Mouse (Mus musculus) erythroblast, embryonic 14.5 days (primary cell): ENCODE measurements around the gene Gm4305. TPM values are rescaled to one million over a fixed set of nuclear protein-coding genes. Genes with fewer than 3 reads are reported as not detected.
"Not testable (repeated sequence)": the region's sequence is repeated elsewhere in the genome, so short reads cannot be mapped to it uniquely, and the experiment has no call there.

ENCODE experiments used
- H3K27me3 ChIP-seq: 2 replicates; pipeline ENCODE4 v1.6.1; 2012; ENCODE audit warnings: inconsistent platforms; ENCODE audit not compliant: control insufficient read depth
- H3K36me3 ChIP-seq: 2 replicates; pipeline ENCODE4 v1.6.1; 2012; ENCODE audit warnings: mild to moderate bottlenecking, inconsistent platforms; ENCODE audit not compliant: control insufficient read depth
- H3K4me1 ChIP-seq: 2 replicates; pipeline ENCODE4 v1.6.1; 2012; ENCODE audit warnings: inconsistent platforms; ENCODE audit not compliant: control insufficient read depth
- H3K4me3 ChIP-seq: replicated peaks from 2 replicates; pipeline ENCODE3; 2012; ENCODE audit warnings: moderate library complexity, mild to moderate bottlenecking, inconsistent platforms
- H3K9me3 ChIP-seq: 2 replicates; pipeline ENCODE4 v1.6.1; 2012; ENCODE audit warnings: low read length, inconsistent platforms, mixed read lengths; ENCODE audit not compliant: control insufficient read depth
- polyA plus RNA-seq: library from polyadenylated mRNA; stranded (reverse); fragments of >175 nt; gene quantifications from 2 replicates; pipeline ENCODE4 v1.2.3, GENCODE M21; 2012

Gene Gm4305
- not detected in 2 replicates for polyA plus RNA-seq

- not testable (repeated sequence) for H3K4me1 ChIP-seq, H3K9me3 ChIP-seq, H3K36me3 ChIP-seq, H3K4me3 ChIP-seq, H3K27me3 ChIP-seq
These were observed at the start of gene Gm4305 for GRCm38 (mm10) chr10:100350793-100351192. Gm4305 (plus strand) TSS chr10:100351093.

GRCm38 (mm10) chr10:100335376-100335775 is 15.5 kb upstream of the Gm4305 start, which contains the start of gene Gm4301:
Gm4301 (plus strand) TSS chr10:100335676.
- H3K4me1 ChIP-seq, H3K27me3 ChIP-seq, H3K4me3 ChIP-seq, H3K36me3 ChIP-seq, H3K9me3 ChIP-seq: not testable (repeated sequence)

GRCm38 (mm10) chr10:100340536-100340935 is 10.4 kb upstream of the Gm4305 start, which contains the start of gene Gm4302:
Gm4302 (plus strand) TSS chr10:100340836.
- H3K4me3 ChIP-seq, H3K9me3 ChIP-seq, H3K4me1 ChIP-seq, H3K27me3 ChIP-seq, H3K36me3 ChIP-seq: not testable (repeated sequence)

GRCm38 (mm10) chr10:100345672-100346071 is 5.2 kb upstream of the Gm4305 start, which contains the start of gene Gm4303:
Gm4303 (plus strand) TSS chr10:100345972.
- not testable (repeated sequence) for H3K4me1 ChIP-seq, H3K36me3 ChIP-seq, H3K9me3 ChIP-seq, H3K4me3 ChIP-seq, H3K27me3 ChIP-seq

GRCm38 (mm10) chr10:100356841-100357240 is 5.9 kb downstream of the Gm4305 start:
- not testable (repeated sequence) for H3K36me3 ChIP-seq, H3K9me3 ChIP-seq, H3K4me3 ChIP-seq

GRCm38 (mm10) chr10:100361038-100361437 is 10.1 kb downstream of the Gm4305 start, which contains the start of gene Gm4307:
Gm4307 (plus strand) TSS chr10:100361338.
- H3K36me3 ChIP-seq, H3K27me3 ChIP-seq, H3K9me3 ChIP-seq, H3K4me1 ChIP-seq, H3K4me3 ChIP-seq: not testable (repeated sequence)

More at GRCm38 (mm10) chr10:100356841-100357240, 5.9 kb downstream of the Gm4305 start:
- H3K27me3 ChIP-seq, H3K4me1 ChIP-seq: not testable (repeated sequence)

- H3K4me1 ChIP-seq, H3K4me3 ChIP-seq, H3K9me3 ChIP-seq, H3K36me3 ChIP-seq, H3K27me3 ChIP-seq: not testable (repeated sequence)
These were observed 31.6 kb downstream of the Gm4305 start, which contains the start of gene Gm4312 for GRCm38 (mm10) chr10:100382460-100382859. Gm4312 (minus strand) TSS chr10:100382560.

Other genes starting within 250 kb of the Gm4305 start
- not detected in 2 replicates for gene Gm4301, start 15.4 kb upstream of the Gm4305 start, polyA plus RNA-seq
- gene Gm4302, start 10.3 kb upstream of the Gm4305 start, polyA plus RNA-seq = not detected in 2 replicates
- not detected in 2 replicates for gene Gm4303, start 5.1 kb upstream of the Gm4305 start, polyA plus RNA-seq
- gene Gm4307, start 10.2 kb downstream of the Gm4305 start, polyA plus RNA-seq = not detected in 2 replicates
- gene Gm4312, start 31.5 kb downstream of the Gm4305 start, polyA plus RNA-seq = not detected in 2 replicates
- gene Tmtc3, start 136.3 kb downstream of the Gm4305 start, polyA plus RNA-seq = 0.02 and 0.13 TPM in 2 replicates
- gene Cep290, start 136.5 kb downstream of the Gm4305 start, polyA plus RNA-seq = 0.08 and 0.27 TPM in 2 replicates
- 1.4 and 1.5 TPM in 2 replicates for gene 4930430F08Rik, start 239.3 kb downstream of the Gm4305 start, polyA plus RNA-seq
- gene 1700017N19Rik, start 239.4 kb downstream of the Gm4305 start, polyA plus RNA-seq = not detected in 2 replicates